Mouse (Mus musculus) cerebellum, postnatal 36 days (tissue): Measurements from ENCODE around the gene Aff1.

ENCODE experiments used
- DNase-seq, 2 experiments: peaks; one replicate each; pipeline ENCODE4 v3.0.0; 2021 to 2022; ENCODE audit warnings: mixed read lengths in 2 of 2

Gene Aff1

DNA sequence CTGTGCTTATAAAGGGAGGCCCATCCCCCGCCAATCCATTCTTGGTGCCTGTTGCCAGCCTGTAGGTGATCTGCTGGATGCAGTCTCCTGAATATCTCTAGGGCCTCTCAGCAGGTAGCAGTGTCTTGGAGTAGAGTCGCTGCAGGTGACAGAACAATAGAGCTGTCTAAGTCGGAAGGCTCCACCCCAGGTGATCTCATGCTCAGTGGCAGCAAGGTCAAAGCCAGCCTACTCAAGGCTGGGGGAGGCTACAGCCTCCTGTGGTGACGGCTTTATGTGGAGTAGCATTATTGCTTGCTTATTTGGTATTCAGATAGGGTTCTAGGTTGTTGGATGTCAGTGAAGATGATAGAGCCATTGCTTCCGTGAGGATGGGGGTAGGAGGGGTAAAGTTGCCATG, 121.1 kb downstream of the Aff1 start:
- no peak for DNase-seq

GRCm38 (mm10) chr5:103813997-103814542, 121.9 kb downstream of the Aff1 start:
- no peak for DNase-seq

DNA sequence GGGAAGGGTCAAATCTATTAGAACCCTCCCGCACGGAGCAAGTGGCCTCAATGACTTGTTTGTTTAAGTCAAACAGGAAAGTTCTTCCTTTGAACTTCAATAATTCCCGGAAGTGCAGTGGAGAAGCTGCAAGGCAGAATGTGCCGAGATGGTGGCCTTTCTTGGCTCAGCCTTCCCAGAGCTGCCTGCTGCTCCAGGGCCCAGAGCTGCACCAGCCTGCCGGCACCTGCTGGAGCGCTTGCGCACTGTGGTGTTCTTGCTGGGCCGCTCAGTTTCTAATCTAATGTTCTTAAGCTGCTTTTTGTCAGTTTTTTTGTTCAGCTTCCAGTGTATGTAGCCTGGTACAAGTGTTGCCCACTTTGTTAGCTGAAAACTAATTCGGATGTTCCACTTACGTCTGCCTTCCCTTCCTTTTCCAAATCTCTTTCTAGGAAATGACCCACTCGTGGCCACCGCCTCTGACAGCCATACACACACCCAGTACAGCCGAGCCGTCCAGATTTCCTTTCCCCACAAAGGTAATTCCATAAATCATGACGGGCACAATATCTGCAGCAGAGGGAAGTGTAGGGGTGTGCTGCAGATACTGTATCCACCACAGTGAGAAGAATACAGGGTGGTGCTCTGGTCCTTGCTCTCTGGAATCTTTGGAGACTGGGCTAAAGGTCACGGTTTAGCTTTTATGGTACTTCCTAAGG, 122.5 kb downstream of the Aff1 start:
- DNase-seq: no peak

DNA sequence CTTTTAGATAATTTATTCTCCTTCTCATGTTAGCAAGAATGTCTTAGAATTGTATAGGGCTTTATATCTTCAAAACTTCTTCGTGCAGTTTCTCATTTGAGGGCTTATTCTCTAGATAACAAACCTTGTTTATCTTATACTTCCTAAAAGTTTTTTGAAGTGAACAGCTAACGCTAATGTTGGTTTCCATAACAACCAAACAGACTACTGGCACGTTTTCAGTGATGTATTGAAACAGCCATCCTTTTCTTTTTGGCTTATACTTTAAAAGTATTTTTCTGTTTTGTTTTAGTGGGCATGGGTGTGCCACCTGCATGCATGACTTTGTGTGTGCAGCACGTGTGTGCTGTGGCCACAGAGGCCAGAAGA, 123.1 kb downstream of the Aff1 start:
- DNase-seq: no peak

DNA sequence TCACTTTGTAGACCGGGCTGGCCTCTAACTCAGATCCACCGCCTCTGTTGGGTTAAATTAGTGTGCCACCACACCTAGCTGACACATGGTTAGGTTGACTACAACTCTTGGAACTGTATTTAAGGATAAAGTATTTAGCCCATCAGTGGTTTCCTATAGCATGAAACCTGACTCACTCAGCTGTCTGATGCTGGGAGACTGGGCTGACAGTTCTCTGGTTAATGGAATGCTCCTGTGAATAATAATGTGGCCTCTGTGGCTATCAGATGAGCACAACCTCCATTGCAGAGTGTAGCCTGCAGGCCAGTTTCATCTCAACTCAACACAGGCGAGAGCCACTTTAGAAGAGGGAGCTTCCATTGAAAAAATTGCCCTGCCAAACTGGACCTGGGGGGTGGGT, 124.5 kb downstream of the Aff1 start:
- DNase-seq: no peak

GRCm38 (mm10) chr5:103817754-103818153, 125.6 kb downstream of the Aff1 start:
- DNase-seq: peak; percentile 76 to 86

DNA sequence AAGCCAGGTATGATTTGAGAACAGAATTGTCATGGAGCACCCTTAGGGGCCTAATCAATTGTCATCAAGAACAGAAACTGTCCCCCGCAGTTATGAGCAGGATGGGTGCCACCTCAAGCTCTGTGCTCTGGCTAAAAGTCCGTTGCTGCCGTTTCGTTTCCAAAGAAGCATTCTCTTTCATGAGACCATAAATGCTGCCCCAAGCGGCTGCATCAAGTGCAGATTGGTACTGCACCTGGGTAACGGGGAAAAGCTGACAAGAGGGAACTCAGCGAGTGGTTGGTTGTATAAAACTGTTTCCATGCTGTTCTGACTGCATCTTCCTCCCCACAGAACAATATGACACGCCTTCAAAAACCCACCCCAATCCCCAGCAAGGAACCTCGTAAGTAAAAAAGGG, 126.4 kb downstream of the Aff1 start:
- DNase-seq: no peak

DNA sequence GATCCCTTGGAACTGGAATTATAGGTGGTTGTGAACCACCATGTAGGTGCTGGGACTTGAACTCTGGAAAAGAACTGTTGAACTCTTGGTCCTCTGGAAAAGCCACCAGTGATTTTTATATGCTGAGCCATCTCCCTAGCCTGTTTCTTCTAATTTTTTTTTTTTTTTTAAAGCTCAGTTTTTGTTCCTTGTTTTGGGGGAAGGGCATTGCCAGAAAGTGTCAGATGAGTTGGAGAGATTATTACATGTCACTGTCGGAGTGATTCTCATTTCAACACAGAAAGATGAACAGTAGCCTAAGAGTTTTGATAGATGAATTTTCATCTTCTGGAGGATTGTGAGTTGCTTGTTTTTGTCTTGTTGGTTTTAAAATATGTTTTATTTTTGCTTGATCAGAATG, 127.5 kb downstream of the Aff1 start:
- DNase-seq: no peak

- DNase-seq: no peak
Measured at GRCm38 (mm10) chr5:103821062-103821461, 128.9 kb downstream of the Aff1 start.

- no peak for DNase-seq
Measured at GRCm38 (mm10) chr5:103821500-103822298, 129.5 kb downstream of the Aff1 start.

- DNase-seq: no peak
Measured at GRCm38 (mm10) chr5:103822949-103823348, 130.8 kb downstream of the Aff1 start.

DNA sequence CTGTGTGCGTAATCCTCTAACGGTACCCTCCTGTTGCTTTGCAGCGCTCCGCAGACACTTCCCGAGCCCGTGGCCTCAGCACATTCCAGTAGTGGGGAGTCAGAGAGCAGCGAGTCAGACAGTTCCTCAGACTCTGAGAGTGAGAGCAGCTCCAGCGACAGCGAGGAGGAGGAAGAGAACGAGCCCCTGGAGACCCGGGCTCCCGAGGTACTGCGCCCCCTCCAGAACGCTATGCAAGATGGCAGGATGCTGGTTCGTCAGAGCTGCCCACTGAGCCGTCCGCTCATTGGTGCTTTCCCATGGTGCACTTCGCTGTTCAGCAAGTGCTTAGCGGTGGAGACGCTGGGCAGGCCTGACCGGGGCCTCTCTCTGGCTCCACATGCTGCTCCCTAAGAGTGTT, 136.1 kb downstream of the Aff1 start:
- no peak for DNase-seq

DNA sequence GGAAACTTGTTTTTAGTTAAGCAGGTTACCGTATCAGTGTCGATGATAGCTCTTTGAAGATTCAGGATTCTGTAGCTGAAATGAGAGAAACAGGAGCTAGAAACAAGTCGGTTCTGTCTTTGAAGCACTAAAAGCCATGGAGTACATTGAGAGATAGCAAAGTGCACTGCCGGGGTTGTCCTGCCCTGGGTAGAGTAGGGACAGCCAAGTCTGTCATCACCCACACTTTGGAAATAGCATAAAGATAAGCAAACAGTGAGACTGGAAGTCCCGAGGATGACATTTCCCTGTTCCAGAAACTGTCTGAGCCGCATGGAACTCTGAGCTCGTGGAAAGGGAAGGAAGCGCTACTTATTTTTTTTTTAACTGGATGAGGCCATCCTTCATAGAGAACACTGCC, 136.6 kb downstream of the Aff1 start:
- DNase-seq: no peak

GRCm38 (mm10) chr5:103829158-103829557, 137.0 kb downstream of the Aff1 start:
- no peak for DNase-seq

- DNase-seq: no peak
Measured at GRCm38 (mm10) chr5:103830886-103831285, 138.7 kb downstream of the Aff1 start.

DNA sequence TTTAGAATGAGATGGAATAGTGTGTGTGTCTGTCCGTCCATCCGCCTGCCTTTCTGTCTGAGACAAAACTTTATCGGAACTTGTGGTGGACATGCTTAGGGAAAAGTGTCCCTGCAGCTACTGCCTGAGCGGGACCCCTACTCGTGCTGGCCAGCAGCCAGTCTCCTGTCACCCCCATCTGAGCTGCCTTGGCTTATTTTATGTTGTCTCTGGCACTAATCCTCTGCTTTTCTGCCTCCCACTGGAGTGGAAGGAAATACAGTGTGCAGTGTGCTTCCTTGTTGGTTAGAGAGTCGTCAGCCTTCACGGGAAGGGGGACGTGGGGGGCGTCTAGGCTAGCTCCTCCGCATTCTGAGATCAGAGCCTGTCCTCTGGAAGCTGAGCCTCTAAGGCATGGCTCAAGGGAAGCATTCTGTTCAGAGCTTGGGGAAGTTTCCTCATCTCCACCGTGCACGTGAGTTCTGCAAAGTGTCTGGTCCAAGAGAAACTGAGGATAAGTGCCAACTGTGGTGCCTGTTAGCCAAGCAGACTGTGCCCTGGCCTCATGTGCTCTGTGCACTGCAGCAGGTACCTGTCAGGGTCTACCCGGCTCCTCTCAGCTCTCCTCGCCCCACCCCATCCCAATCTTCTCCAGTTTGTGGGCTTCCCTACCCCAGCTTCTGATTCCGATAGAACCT, 143.4 kb downstream of the Aff1 start:
- DNase-seq: no peak

DNA sequence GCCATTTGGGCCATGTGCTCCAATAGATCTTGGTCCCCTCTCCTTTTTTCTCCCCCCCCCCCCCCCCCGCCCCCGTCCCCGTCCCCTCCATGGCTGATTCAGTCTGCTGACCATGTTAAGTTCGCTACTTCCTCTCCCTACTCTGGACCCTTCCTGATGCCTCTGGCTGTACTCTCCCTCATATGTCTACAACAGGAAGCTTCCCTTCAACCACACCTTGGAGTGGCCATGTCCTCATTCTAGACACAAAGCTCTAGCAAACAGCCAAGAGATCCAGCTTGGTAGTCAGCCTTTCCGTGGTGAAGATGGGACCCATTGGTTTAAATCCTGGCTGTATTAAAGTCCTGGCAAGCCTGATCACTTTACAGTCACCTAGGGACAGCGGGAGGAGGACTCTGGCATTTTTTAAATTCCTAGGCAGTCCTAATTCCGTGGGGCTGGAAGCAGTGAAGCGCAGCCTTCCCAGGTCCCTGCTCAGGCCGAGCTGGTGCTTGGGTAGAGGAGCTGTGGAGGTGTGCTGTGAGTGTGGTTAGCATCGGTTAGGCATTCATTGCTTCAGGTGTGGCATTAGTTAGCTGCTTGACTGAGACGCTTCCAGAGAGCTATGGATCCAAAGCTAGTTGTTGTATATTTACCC, 144.1 kb downstream of the Aff1 start:
- no peak for DNase-seq

DNA sequence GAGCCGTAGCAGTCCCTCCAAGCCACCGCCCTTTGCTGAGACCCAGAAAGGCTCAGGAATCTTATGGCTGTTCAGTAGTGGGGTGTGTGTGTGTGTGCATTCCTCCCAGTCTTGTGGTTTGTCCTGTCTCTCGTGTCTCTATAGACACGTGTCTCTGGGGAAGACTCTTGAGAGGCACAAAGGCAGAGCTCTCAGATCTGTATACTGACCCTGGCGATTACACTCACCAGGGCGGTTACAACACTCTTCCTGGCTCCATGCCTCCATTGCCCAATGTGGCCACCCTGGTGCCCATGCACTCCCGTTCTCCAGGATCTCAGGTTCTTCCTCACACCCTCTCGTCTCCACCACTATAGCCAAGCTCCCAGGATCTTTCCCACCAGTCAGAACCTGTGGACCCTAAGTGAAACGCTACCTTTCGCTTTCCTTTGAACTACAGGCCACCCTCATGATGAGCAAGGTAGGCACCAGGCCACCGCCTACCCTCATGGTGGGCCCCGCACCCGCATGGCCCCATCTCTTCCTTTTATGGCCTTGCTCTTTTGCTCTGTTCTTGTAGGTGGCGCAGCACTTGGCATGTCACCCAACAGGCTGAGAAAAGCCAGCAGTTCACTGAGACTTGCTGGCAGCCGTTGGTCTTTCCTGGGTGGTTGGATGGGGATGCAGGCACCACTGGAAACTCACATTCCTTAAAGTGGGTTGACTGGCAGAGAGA, 146.5 kb downstream of the Aff1 start:
- no peak for DNase-seq

DNA sequence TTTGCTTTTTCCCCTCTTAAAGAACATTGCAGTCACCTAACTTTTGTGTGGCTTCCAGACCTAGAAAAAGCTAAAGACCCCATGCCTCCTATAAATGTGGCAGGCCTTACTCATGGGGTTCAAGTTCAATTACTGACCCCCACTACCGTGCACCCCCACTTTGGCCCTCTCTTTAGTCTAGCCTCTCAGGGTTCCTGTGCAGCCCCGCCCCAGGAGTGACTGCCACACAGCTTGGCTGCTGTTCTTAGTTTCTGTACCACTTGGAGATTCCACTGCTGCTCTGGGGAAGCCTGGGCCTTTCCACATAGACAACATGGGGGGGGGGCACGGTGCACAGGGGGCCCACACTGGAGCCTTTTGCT, 147.1 kb downstream of the Aff1 start:
- no peak for DNase-seq

DNA sequence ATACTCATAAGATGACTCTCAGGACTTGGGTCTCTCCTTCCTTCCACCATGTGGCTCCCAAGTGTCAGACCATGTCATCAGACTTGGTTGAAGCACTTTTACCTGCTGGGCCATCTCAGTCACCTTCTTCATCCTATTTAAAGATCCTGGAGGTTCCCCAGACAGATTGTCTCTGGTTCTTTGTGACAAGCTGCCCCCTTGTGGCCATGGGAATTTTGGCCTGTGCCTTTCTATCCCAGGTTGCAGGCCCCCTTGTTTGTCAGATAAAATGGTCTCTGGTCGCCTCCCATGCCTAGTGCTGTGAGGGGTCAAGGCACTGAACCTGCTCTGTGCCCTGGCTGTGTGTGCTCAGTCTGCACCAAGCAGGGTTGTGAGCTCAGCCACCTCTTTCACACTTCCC, 151.8 kb downstream of the Aff1 start:
- peak; percentile 48 to 49 for DNase-seq

GRCm38 (mm10) chr5:103845418-103846153, 153.4 kb downstream of the Aff1 start:
- DNase-seq: peak; percentile 37 to 46

DNA sequence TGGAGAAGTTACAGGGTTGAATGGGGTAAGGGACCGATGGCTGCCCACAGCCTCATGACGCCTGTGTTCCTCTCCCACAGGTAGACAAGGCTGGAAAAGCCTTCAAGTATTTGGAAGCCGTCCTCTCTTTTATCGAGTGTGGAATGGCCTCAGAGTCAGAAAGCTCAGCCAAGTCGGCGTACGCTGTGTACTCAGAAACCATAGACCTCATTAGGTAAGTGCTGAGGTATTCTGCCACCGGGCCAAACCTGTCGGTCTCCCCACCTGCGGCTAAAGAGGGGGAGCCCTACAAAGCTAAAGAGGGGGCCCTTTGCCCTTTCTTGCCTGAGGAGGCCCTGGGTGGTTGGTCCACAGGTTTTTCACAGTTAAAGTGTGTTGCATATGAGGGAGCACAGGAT, 154.0 kb downstream of the Aff1 start:
- DNase-seq: no peak
